Mouse (Mus musculus): Measurements from ENCODE around the gene Gm21060.
"Not testable (repeated sequence)": the region's sequence is repeated elsewhere in the genome, so short reads cannot be mapped to it uniquely, and the experiment has no call there.

Gene Gm21060

GRCm38 (mm10) chr19:61296969-61297368 lies at the start of gene Gm21060:
Gm21060 (minus strand) TSS chr19:61297069.
- no peak for DNase-seq (ENCODE audit: extremely low spot score, low spot score)

- DNase-seq (ENCODE audit: extremely low spot score, low spot score) = not testable (repeated sequence)
Observed at GRCm38 (mm10) chr19:61320844-61321243, 24.0 kb upstream of the Gm21060 start.

- not testable (repeated sequence) for DNase-seq (ENCODE audit: extremely low spot score, low spot score)
Observed at GRCm38 (mm10) chr19:61313185-61313584, 16.3 kb upstream of the Gm21060 start.

- DNase-seq (ENCODE audit: extremely low spot score, low spot score) = not testable (repeated sequence)
Observed at GRCm38 (mm10) chr19:61312400-61312799, 15.5 kb upstream of the Gm21060 start.

- not testable (repeated sequence) for DNase-seq (ENCODE audit: extremely low spot score, low spot score)
Observed at GRCm38 (mm10) chr19:61308083-61308482, 11.2 kb upstream of the Gm21060 start.

GRCm38 (mm10) chr19:61285033-61285432 lies 11.8 kb downstream of the Gm21060 start:
- DNase-seq (ENCODE audit: extremely low spot score, low spot score) = not testable (repeated sequence)

- DNase-seq (ENCODE audit: extremely low spot score, low spot score) = no peak
Observed at GRCm38 (mm10) chr19:61283581-61283980, 13.3 kb downstream of the Gm21060 start.

GRCm38 (mm10) chr19:61275446-61275845 lies 21.4 kb downstream of the Gm21060 start:
- no peak for DNase-seq (ENCODE audit: extremely low spot score, low spot score)

- DNase-seq (ENCODE audit: extremely low spot score, low spot score) = not testable (repeated sequence)
Observed at GRCm38 (mm10) chr19:61269141-61269540, 27.7 kb downstream of the Gm21060 start.

- peak; percentile 24 for DNase-seq (ENCODE audit: extremely low spot score, low spot score)
Observed at GRCm38 (mm10) chr19:61267141-61267540, 29.7 kb downstream of the Gm21060 start.

- DNase-seq (ENCODE audit: extremely low spot score, low spot score) = peak; percentile 100
Observed at GRCm38 (mm10) chr19:61266651-61267050, 30.2 kb downstream of the Gm21060 start.

GRCm38 (mm10) chr19:61266246-61266615 lies 30.6 kb downstream of the Gm21060 start:
- peak; percentile 63 for DNase-seq (ENCODE audit: extremely low spot score, low spot score)

GRCm38 (mm10) chr19:61265349-61266245 lies 31.3 kb downstream of the Gm21060 start:
- DNase-seq (ENCODE audit: extremely low spot score, low spot score) = peak; percentile 54

- DNase-seq (ENCODE audit: extremely low spot score, low spot score) = no peak
Observed at GRCm38 (mm10) chr19:61264933-61265332, 31.9 kb downstream of the Gm21060 start.

- DNase-seq (ENCODE audit: extremely low spot score, low spot score) = peak; percentile 48
Observed at GRCm38 (mm10) chr19:61264227-61264626, 32.6 kb downstream of the Gm21060 start.

GRCm38 (mm10) chr19:61261241-61261640 lies 35.6 kb downstream of the Gm21060 start:
- DNase-seq (ENCODE audit: extremely low spot score, low spot score) = no peak

GRCm38 (mm10) chr19:61257733-61258132 lies 39.1 kb downstream of the Gm21060 start:
- no peak for DNase-seq (ENCODE audit: extremely low spot score, low spot score)

GRCm38 (mm10) chr19:61256166-61256887 lies 40.5 kb downstream of the Gm21060 start:
- no peak for DNase-seq (ENCODE audit: extremely low spot score, low spot score)

- not testable (repeated sequence) for DNase-seq (ENCODE audit: extremely low spot score, low spot score)
Observed at GRCm38 (mm10) chr19:61247334-61247733, 49.5 kb downstream of the Gm21060 start.

Data from neural tube, embryonic 10.5 days (tissue).